Mouse (Mus musculus): ENCODE measurements around the gene Vdr. TPM values are rescaled to one million over a fixed set of nuclear protein-coding genes. Genes with fewer than 3 reads are reported as not detected.

Gene Vdr
- polyA plus RNA-seq, 1 experiment from 2014 or later: 0.32 TPM

DNA sequence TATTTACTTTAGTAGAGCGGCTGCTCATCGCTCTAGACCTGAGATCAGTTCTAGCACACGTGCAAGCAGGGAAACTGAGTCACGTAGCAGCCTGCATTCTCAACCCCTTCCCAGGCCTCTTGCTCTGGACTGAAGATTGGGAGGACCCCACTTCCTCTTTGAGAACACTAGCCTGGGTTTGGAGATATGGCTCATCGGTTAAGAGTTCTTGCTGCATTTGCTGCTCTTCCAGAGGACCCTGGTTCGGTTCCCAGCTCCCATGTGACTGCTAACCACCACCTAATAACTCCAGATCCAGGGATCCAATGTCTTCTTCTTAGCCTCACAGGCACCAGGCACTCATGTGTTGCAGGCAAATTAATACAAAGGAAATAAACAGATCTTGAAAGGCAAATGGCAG is 69.0 kb downstream of the Vdr start:
- H3K9me3 ChIP-seq: no peaks in the 10 kb centered on the region
- H3K9ac ChIP-seq: no peak overlapping the region
- no peak for ATAC-seq (ENCODE audit: low FRiP score, low read depth)
- H3K4me2 ChIP-seq: no peak overlapping the region
- no peaks in the 10 kb centered on the region for H3K27me3 ChIP-seq
- no peaks in the 10 kb centered on the region for H3K36me3 ChIP-seq
- H3K27ac ChIP-seq (replicated peaks): no peak overlapping the region
- WGBS: 94% methylated on average over 6 of the region's 6 CpGs
- no peak overlapping the region for H3K4me3 ChIP-seq
- H3K4me1 ChIP-seq (replicated peaks): peaks cover 9% of the 10 kb centered on the region; the same call in 1 of the 2 replicates

GRCm38 (mm10) chr15:97840781-97841180 is 69.6 kb downstream of the Vdr start:
- no peak overlapping the region for H3K4me3 ChIP-seq
- 91% methylated on average over 1 of the region's 1 CpGs for WGBS
- no peak for ATAC-seq (ENCODE audit: low FRiP score, low read depth)

DNA sequence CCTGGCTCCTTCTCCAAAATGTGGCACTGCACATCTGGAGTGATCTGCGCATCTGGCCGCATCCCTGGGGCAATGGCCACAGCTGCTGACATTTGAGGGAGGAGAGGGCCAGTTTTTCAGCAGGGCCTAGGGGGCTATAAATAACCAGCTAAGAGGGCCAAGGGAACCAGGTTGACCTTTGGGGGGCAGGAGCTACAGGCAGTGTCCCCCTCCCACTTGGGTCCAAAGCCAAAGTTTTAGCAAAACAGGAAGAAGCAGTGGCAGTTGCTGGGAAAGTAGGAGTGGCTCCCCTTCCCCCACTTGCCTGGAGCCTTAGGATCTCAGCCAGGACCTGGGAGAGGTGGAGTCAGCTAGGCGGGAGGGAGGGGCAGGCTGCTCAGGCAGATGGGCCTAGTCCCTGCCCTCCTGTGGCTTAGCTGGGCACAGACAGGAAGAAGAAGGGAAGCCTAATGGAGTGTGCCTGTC is 70.4 kb downstream of the Vdr start:
- Histone ChIP-seq H3K9me3 (no peaks in the 10 kb centered on the region), H3K9ac (no peak overlapping the region), H3K4me1 (replicated peaks) (peaks cover 11% of the 10 kb centered on the region; the same call in 1 of the 2 replicates), H3K4me2 (no peak overlapping the region), H3K36me3 (no peaks in the 10 kb centered on the region), H3K27me3 (no peaks in the 10 kb centered on the region), H3K27ac (replicated peaks) (no peak overlapping the region), H3K4me3 (no peak overlapping the region)
- 48% methylated on average over 3 of the region's 3 CpGs for WGBS
- no peak for ATAC-seq (ENCODE audit: low FRiP score, low read depth)

More at GRCm38 (mm10) chr15:97840781-97841180, 69.6 kb downstream of the Vdr start:
- Histone ChIP-seq H3K27me3 (no peaks in the 10 kb centered on the region), H3K4me2 (no peak overlapping the region), H3K36me3 (no peaks in the 10 kb centered on the region), H3K4me1 (replicated peaks) (peaks cover 11% of the 10 kb centered on the region; the same call in 1 of the 2 replicates), H3K9me3 (no peaks in the 10 kb centered on the region), H3K9ac (no peak overlapping the region), H3K27ac (replicated peaks) (no peak overlapping the region)

DNA sequence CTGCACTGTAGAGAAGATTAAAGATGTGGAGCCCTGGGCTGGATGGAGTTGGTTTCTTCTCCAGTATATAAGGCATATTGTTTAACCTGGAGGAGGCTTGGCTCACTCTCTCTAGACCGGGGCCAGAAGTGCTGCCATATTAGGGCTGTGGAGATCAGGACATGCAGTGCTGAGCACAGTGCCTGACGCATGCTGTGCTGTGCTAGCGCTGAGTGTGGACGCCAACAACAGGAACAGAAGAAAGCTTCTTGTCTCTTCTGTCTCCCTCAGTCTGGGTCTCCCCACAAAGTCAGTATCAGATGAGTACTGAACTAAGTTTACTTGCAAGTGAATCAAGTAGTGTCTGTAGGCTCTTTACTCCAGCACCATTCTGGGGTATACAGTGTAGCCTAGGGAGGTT is 71.0 kb downstream of the Vdr start:
- ATAC-seq (ENCODE audit: low FRiP score, low read depth): no peak
- no peak overlapping the region for H3K4me3 ChIP-seq
- H3K27ac ChIP-seq (replicated peaks): no peak overlapping the region
- H3K9me3 ChIP-seq: no peaks in the 10 kb centered on the region
- H3K36me3 ChIP-seq: no peaks in the 10 kb centered on the region
- WGBS: 73% methylated on average over 4 of the region's 4 CpGs
- no peak overlapping the region for H3K9ac ChIP-seq
- no peaks in the 10 kb centered on the region for H3K27me3 ChIP-seq
- no peak overlapping the region for H3K4me2 ChIP-seq
- peaks cover 11% of the 10 kb centered on the region; the same call in 1 of the 2 replicates for H3K4me1 ChIP-seq (replicated peaks)

DNA sequence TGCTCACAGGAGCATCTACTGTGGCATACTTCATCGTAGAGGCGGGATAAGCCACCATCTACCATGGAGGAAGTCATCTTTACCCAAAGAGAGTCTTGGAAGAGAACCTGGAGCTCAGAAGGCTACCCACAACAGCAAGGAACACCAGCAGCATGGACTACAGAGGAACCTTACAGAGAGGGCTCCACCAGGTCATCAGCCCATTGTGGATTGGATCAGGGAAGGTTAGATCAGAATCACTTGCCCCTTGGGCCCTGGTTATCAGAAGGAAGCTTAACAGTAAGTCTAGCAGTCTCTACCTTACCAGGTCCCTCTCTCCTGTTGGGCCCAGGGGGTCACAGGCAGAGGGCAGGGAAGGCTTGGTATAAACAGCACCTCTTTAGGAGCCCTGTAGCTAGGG is 71.4 kb downstream of the Vdr start:
- Histone ChIP-seq H3K4me3 (no peak overlapping the region), H3K4me1 (replicated peaks) (peaks cover 11% of the 10 kb centered on the region; the same call in 1 of the 2 replicates), H3K36me3 (no peaks in the 10 kb centered on the region), H3K27me3 (no peaks in the 10 kb centered on the region), H3K27ac (replicated peaks) (no peak overlapping the region), H3K9ac (no peak overlapping the region), H3K4me2 (no peak overlapping the region), H3K9me3 (no peaks in the 10 kb centered on the region)
- ATAC-seq (ENCODE audit: low FRiP score, low read depth): no peak
- WGBS: 91% methylated on average over 2 of the region's 2 CpGs

- Histone ChIP-seq H3K36me3 (no peaks in the 10 kb centered on the region), H3K4me1 (replicated peaks) (peaks cover 13% of the 10 kb centered on the region; the same call in 1 of the 2 replicates), H3K27ac (replicated peaks) (no peak overlapping the region), H3K9ac (no peak overlapping the region), H3K4me2 (no peak overlapping the region), H3K27me3 (no peaks in the 10 kb centered on the region), H3K9me3 (no peaks in the 10 kb centered on the region), H3K4me3 (no peak overlapping the region)
- no peak for ATAC-seq (ENCODE audit: low FRiP score, low read depth)
- 67% methylated on average over 4 of the region's 4 CpGs for WGBS
Observed at GRCm38 (mm10) chr15:97838395-97838794, 72.0 kb downstream of the Vdr start.

DNA sequence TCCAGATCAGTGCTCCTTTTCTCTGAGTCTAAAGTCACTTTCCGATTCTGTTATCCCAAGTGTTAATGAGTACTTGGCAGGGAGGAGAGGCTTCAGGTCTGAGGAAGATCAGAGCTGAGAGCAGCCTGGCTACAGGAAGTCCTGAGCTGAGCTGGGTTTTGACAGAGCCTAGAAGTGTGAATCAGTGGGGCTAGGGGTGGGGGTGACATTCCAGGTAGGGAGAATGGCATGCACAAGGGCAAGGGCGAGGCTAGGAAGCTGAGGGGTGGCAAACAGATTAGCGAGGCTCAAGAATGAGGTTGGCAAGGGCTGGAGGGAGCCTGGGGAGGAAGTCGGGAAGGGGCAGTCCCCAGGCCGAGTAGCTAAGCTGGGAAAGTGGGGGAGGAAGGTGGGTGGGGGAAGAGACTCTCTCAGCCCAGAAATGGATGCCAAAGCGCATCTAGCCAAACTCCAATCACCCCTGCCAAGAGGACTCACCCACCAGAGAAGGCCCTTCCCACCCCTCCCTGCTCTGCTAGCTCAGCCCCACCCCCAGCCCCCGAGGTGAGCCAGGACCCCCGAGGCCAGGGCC is 72.9 kb downstream of the Vdr start:
- H3K27ac ChIP-seq (replicated peaks): peak overlapping the region; percentile 16; the same call in 1 of the 2 replicates
- no peak overlapping the region for H3K9ac ChIP-seq
- H3K27me3 ChIP-seq: no peaks in the 10 kb centered on the region
- H3K4me3 ChIP-seq: no peak overlapping the region
- H3K36me3 ChIP-seq: no peaks in the 10 kb centered on the region
- ATAC-seq (ENCODE audit: low FRiP score, low read depth): peak; percentile 51
- 32% methylated on average over 8 of the region's 8 CpGs for WGBS
- no peaks in the 10 kb centered on the region for H3K9me3 ChIP-seq
- no peak overlapping the region for H3K4me2 ChIP-seq
- peaks cover 21% of the 10 kb centered on the region for H3K4me1 ChIP-seq (replicated peaks)

DNA sequence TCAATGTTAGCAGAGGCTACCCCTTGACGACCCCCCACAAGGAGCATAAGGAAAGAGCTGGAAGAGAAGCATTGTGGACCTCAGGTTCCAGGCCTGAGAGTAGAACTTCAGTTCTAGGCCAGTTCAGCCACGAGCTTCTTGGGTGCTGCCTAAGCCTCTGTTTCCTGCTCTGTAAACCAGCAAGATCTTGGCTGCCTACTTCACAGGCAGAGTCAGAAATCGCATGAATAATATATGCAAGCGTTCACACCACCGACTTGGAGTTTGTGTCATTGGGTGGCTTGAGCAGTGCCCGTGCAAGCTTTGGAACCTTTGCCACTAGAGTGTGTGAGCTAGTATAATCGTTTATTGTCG is 73.6 kb downstream of the Vdr start:
- WGBS: 71% methylated on average over 8 of the region's 8 CpGs
- H3K27ac ChIP-seq (replicated peaks): no peak overlapping the region

DNA sequence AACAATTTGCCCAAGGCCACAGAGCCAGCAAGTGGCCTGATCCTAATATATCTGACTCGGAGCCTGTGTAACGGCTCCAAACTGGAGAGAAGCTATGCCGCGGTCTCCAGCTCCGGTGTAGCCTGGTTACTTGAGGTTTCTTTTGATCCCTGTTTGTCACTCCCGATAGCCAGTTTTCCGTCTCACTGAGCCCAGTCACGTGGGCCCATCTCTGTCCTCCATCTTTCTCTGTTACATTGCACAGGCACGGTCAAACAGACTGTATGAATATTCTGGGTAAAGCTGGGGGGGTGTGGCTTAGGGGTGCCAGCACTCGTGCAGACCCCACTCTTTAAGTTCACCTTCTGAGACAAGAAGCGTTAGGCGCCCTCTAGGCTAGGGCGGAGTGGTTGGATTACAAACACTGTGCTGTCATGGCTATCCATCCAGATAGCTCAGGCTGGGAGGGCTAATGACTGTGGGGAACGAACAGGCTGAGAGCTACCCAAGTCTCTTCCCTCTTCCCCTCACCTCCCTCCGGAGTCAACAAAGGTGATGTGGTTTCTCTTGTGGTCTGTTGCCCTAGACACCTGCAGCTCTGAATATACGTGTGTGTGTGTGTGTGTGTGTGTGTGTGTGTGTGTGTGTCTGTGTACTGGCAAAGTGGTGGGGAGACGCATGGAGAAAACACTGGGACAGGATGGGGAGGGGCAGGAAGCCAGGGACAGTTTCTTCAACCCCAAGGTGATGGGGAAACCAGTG is 74.1 kb downstream of the Vdr start:
- Histone ChIP-seq H3K27ac (replicated peaks) (no peak overlapping the region), H3K9me3 (no peaks in the 10 kb centered on the region), H3K4me1 (replicated peaks) (peaks cover 30% of the 10 kb centered on the region), H3K36me3 (no peaks in the 10 kb centered on the region), H3K4me3 (no peak overlapping the region), H3K27me3 (no peaks in the 10 kb centered on the region), H3K4me2 (no peak overlapping the region), H3K9ac (no peak overlapping the region)
- WGBS: 53% methylated on average over 17 of the region's 17 CpGs
- no peak for ATAC-seq (ENCODE audit: low FRiP score, low read depth)

More for the DNA sequence above, 73.6 kb downstream of the Vdr start:
- no peak for ATAC-seq (ENCODE audit: low FRiP score, low read depth)
- H3K4me3 ChIP-seq: no peak overlapping the region
- no peaks in the 10 kb centered on the region for H3K36me3 ChIP-seq
- no peak overlapping the region for H3K9ac ChIP-seq
- H3K4me1 ChIP-seq (replicated peaks): peaks cover 28% of the 10 kb centered on the region
- H3K4me2 ChIP-seq: no peak overlapping the region
- H3K9me3 ChIP-seq: no peaks in the 10 kb centered on the region
- H3K27me3 ChIP-seq: no peaks in the 10 kb centered on the region

GRCm38 (mm10) chr15:97832764-97833479 is 77.5 kb downstream of the Vdr start:
- Histone ChIP-seq H3K27me3 (no peaks in the 10 kb centered on the region), H3K9ac (no peak overlapping the region), H3K4me1 (replicated peaks) (peaks cover 53% of the 10 kb centered on the region), H3K36me3 (no peaks in the 10 kb centered on the region), H3K27ac (replicated peaks) (no peak overlapping the region), H3K4me3 (no peak overlapping the region), H3K9me3 (no peaks in the 10 kb centered on the region), H3K4me2 (no peak overlapping the region)
- no peak for ATAC-seq (ENCODE audit: low FRiP score, low read depth)
- 55% methylated on average over 9 of the region's 9 CpGs for WGBS

- Histone ChIP-seq H3K27ac (replicated peaks) (peak overlapping the region; percentile 97), H3K4me2 (peak overlapping the region; percentile 84), H3K36me3 (no peaks in the 10 kb centered on the region), H3K9ac (peak overlapping the region; percentile 99), H3K4me1 (replicated peaks) (peaks cover 54% of the 10 kb centered on the region), H3K9me3 (no peaks in the 10 kb centered on the region), H3K4me3 (peak overlapping the region; percentile 90), H3K27me3 (no peaks in the 10 kb centered on the region)
- no peak for ATAC-seq (ENCODE audit: low FRiP score, low read depth)
- 11% methylated on average over 10 of the region's 10 CpGs for WGBS
Observed at GRCm38 (mm10) chr15:97831987-97832640, 78.3 kb downstream of the Vdr start.
